In the genomic region with DNA sequence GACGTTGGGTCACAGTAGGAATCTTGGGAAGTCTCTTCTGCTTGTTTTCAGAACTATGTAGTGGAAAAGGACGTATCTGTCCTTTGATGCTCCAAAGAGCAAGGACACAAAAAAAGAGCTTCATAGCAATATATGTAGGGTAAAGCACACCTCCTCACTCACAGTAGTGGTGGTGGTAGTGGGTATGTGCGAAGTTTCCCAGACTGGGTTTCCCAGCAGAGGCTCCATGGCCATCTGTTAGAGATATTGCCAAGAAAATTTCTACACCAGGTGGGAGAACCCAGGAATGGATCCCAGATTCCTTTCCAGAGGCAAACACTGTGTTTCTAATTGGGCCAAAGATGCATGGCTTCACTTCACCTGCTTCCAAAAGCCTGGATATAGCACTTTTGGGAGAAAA, we compare ENCODE assay signal across 26 mouse cellular contexts.
A peak's percentile ranks its signal among the peaks of the same experiment; 100 is the strongest.
DNase-seq lines count a peak whose midpoint lies in the region; ATAC-seq and TF ChIP-seq lines count a peak whose summit lies in the region.
"Had no signal": no experiment of that assay in that cellular context is flagged by ENCODE, and none has a peak within 500 bp of the region (broad histone marks: within the 10 kb centered on the region; RNA-seq: fewer than 3 reads in every experiment).

No protein-coding gene starts in this region.

- TF ChIP-seq CTCF in midbrain, postnatal 0 days (IDR thresholded peaks at IDR 0.05): no peak

- H3K27me3 ChIP-seq in midbrain, postnatal 0 days (ENCODE audit: insufficient read depth, low read length): no peaks in the 10 kb centered on the region
- H3K27me3 ChIP-seq in midbrain, embryonic 16.5 days (ENCODE audit: control insufficient read depth, insufficient read depth, low read depth, low read length): no peaks in the 10 kb centered on the region
- H3K27me3 ChIP-seq: intestine, embryonic 15.5 days; neural tube, embryonic 15.5 days; stomach, embryonic 15.5 days had no signal

- no peaks in the 10 kb centered on the region for H3K9me3 ChIP-seq in midbrain, postnatal 0 days (ENCODE audit: low read length)
- H3K9me3 ChIP-seq in midbrain, embryonic 16.5 days (replicated peaks; ENCODE audit: control insufficient read depth, low read length, poor library complexity, severe bottlenecking): no peaks in the 10 kb centered on the region
- H3K9me3 ChIP-seq: embryonic facial prominence, embryonic 10.5 days; forebrain, embryonic 10.5 days; intestine, embryonic 15.5 days; midbrain, embryonic 10.5 days; neural tube, embryonic 15.5 days; stomach, embryonic 15.5 days had no signal

- 82% methylated on average over 3 of the region's 3 CpGs for WGBS in midbrain, postnatal 0 days
- 80% methylated on average over 3 of the region's 3 CpGs for WGBS in midbrain, embryonic 16.5 days

- no peak overlapping the region for H3K4me2 ChIP-seq in midbrain, postnatal 0 days (ENCODE audit: low read depth, low read length, poor library complexity, severe bottlenecking)
- H3K4me2 ChIP-seq in midbrain, embryonic 16.5 days (ENCODE audit: low read length): no peak overlapping the region
- H3K4me2 ChIP-seq: heart, embryonic 11.5 days; intestine, embryonic 15.5 days; neural tube, embryonic 15.5 days; stomach, embryonic 15.5 days had no signal

- ATAC-seq in midbrain, postnatal 0 days (ENCODE audit: low FRiP score): no peak
- no peak for ATAC-seq in midbrain, embryonic 16.5 days
- ATAC-seq: activated CD4-positive, CD25-positive, alpha-beta regulatory T cell, adult 4 months; hindbrain, embryonic 16.5 days; intestine, embryonic 15.5 days; lung, postnatal 0 days had no signal

- no peak overlapping the region for H3K4me3 ChIP-seq in midbrain, postnatal 0 days (ENCODE audit: low read depth, low read length)
- no peak overlapping the region for H3K4me3 ChIP-seq in midbrain, embryonic 16.5 days (ENCODE audit: low read depth, low read length)
- H3K4me3 ChIP-seq: embryonic facial prominence, embryonic 10.5 days; forebrain, embryonic 10.5 days; intestine, embryonic 15.5 days; midbrain, embryonic 10.5 days; neural tube, embryonic 15.5 days; stomach, embryonic 15.5 days had no signal

- no peaks in the 10 kb centered on the region for H3K36me3 ChIP-seq in midbrain, postnatal 0 days (ENCODE audit: insufficient read depth, low read length)
- no peaks in the 10 kb centered on the region for H3K36me3 ChIP-seq in midbrain, embryonic 16.5 days (ENCODE audit: control insufficient read depth, insufficient read depth, low read length)
- H3K36me3 ChIP-seq: embryonic facial prominence, embryonic 10.5 days; forebrain, embryonic 10.5 days; intestine, embryonic 15.5 days; midbrain, embryonic 10.5 days; neural tube, embryonic 15.5 days; stomach, embryonic 15.5 days had no signal

- no peaks in the 10 kb centered on the region for H3K4me1 ChIP-seq in midbrain, postnatal 0 days (ENCODE audit: insufficient read depth, low read length)
- H3K4me1 ChIP-seq in midbrain, embryonic 16.5 days (ENCODE audit: control insufficient read depth, insufficient read depth, low read length): no peaks in the 10 kb centered on the region
- H3K4me1 ChIP-seq: embryonic facial prominence, embryonic 10.5 days; intestine, embryonic 15.5 days; neural tube, embryonic 15.5 days; stomach, embryonic 15.5 days had no signal

- H3K27ac ChIP-seq in midbrain, postnatal 0 days (ENCODE audit: low read depth, low read length): no peak overlapping the region
- H3K27ac ChIP-seq in midbrain, embryonic 16.5 days (ENCODE audit: low read length): no peak overlapping the region
- H3K27ac ChIP-seq: embryonic facial prominence, embryonic 10.5 days; forebrain, embryonic 10.5 days; intestine, embryonic 15.5 days; midbrain, embryonic 10.5 days; neural tube, embryonic 15.5 days; stomach, embryonic 15.5 days had no signal

- DNase-seq in cerebellum, postnatal 10 days: peak; percentile 39 to 47
- no peak for DNase-seq in cerebellum, adult 9-10 months
- DNase-seq in midbrain, postnatal 0 days (ENCODE audit: low spot score): peak; percentile 1
- DNase-seq in left cerebral cortex, adult 9 months (ENCODE audit: low spot score in 2 of 2): peak; percentile 31 to 72
- DNase-seq in telencephalon, adult 2 months (ENCODE audit: low read depth, low spot score): peak; percentile 83
- DNase-seq in thymus, postnatal 0 days (ENCODE audit: low spot score): no peak
- no peak for DNase-seq in lung, postnatal 10 days
- DNase-seq: adrenal gland, postnatal 10 days; cerebellum, adult 8-10 months; heart, adult 11 months; kidney, adult 9 months; kidney, postnatal 25 days; layer of hippocampus, adult 9-11 months; thymus, adult 18-20 months; thymus, postnatal 4 days had no signal

- H3K9ac ChIP-seq in midbrain, postnatal 0 days (replicated peaks; ENCODE audit: low read length, poor library complexity, severe bottlenecking): no peak overlapping the region
- H3K9ac ChIP-seq in midbrain, embryonic 16.5 days (ENCODE audit: low read depth, low read length): no peak overlapping the region
- H3K9ac ChIP-seq: intestine, embryonic 15.5 days; neural tube, embryonic 15.5 days; stomach, embryonic 15.5 days had no signal

Comparison
In these comparisons a context has a peak if more than half of its experiments do, and no peak if none do; other contexts are left out.
1. DNase-seq: peak in cerebellum, postnatal 10 days (2 of 2), midbrain, postnatal 0 days (single experiment), left cerebral cortex, adult 9 months (2 of 2) and telencephalon, adult 2 months (single experiment); none in cerebellum, adult 9-10 months (single experiment), thymus, postnatal 0 days (single experiment) and lung, postnatal 10 days (single experiment).